Mouse (Mus musculus) B cell, adult (primary cell): ENCODE results near the gene Hist1h4b. TPM values are rescaled to one million over a fixed set of nuclear protein-coding genes. Genes with fewer than 3 reads are reported as not detected.

Source experiments
- total RNA-seq: library from RNA; stranded (reverse); gene quantifications from 4 replicates; pipeline ENCODE4 v1.2.4, GENCODE M21; 2023; ENCODE audit not compliant: inconsistent age

Gene Hist1h4b
- total RNA-seq, result 102 to 129 TPM (median 105 TPM) in 4 replicates

DNA sequence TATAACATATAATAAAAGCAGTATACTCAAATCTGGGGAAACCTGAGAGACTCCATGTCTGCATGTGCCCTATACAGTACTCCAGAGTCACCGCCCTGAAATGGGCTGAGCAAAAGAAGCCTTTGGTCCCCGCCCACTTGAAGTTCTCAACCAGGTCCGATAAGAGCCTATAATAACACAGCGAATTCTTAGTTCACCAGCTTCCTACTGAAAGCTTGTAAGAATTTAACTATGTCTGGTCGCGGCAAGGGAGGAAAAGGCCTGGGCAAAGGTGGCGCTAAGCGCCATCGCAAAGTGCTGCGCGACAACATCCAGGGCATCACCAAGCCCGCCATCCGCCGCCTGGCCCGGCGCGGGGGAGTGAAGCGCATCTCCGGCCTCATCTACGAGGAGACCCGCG lies at the start of gene Hist1h4b:
TSS of gene Hist1h4b (plus strand) at position 224 of the 400 bp plus-strand sequence.

DNA sequence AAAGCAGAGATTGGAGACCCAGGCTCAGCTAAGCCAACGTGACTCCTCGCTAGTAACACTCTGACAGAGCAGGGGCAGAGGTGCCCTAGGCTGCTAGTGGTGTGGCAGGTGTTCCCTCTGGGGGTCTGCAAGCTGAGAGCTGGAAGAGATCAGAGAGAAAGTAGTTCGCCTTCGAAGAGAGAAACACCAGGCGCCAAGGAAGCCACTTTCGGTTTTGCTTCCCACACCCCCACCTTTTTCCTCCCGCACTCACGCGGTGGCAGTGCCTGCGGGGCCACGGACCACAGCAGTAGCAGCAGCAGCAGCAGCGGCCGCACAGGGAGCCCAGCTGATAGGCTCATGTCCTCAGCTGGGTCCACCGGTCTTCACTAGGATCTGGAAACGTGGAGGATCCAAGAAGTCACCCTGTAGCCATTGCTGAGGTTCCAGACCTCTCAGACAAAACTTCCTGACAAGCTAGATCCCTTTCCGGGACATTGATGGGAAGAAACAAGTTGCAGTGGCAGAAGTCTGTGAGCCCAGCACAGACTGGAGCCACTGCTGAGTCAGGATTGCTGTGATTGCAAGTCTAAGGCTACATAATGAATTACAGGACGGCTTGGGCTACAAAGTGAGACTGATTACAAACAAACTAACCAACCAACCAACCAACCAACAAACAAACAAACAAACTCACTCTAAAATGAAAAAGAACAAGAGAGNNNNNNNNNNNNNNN lies 46.3 kb upstream of the Hist1h4b start, which contains the start of gene Hfe:
TSS of gene Hfe (minus strand) at position 481 of the 716 bp plus-strand sequence.

GRCm38 (mm10) chr13:23738677-23739068 lies 18.1 kb upstream of the Hist1h4b start, which contains the start of gene Hist1h1c:
Gene Hist1h1c, plus strand, starts transcription at chr13:23738808.

GRCm38 (mm10) chr13:23745381-23746161 lies 11.2 kb upstream of the Hist1h4b start, which contains the start of gene Hist1h3c:
Gene Hist1h3c, minus strand, starts transcription at chr13:23745602.

DNA sequence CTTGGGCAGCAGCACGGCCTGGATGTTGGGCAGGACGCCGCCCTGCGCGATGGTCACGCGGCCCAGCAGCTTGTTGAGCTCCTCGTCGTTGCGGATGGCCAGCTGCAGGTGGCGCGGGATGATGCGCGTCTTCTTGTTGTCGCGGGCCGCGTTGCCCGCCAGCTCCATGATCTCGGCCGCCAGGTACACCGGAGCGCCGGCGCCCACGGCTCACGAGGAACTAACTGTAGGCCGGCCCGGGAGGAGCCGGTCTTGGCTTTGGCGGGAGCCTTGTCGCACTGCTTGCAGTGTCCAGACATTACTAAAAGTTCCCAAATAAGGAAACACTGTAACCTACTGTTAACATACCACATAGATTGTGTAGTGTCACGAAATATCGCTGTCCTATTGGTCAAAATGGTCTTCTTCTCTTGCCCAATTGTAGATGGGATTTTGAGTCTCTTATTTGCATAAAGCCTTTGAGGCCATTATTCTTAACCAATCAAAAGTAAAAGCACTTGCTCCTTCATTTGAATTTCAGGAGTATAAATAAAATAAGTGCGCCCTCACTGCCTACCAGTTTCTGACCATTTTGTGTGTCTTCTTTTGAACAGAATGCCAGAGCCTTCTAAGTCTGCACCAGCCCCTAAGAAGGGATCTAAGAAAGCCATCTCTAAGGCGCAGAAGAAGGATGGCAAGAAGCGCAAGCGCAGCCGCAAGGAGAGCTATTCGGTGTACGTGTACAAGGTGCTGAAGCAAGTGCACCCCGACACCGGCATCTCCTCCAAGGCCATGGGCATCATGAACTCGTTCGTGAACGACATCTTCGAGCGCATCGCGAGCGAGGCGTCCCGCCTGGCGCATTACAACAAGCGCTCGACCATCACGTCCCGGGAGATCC lies 10.4 kb upstream of the Hist1h4b start, which contains the start of gene Hist1h2bb:
TSS of gene Hist1h2bb (plus strand) at position 534 of the 880 bp plus-strand sequence.

DNA sequence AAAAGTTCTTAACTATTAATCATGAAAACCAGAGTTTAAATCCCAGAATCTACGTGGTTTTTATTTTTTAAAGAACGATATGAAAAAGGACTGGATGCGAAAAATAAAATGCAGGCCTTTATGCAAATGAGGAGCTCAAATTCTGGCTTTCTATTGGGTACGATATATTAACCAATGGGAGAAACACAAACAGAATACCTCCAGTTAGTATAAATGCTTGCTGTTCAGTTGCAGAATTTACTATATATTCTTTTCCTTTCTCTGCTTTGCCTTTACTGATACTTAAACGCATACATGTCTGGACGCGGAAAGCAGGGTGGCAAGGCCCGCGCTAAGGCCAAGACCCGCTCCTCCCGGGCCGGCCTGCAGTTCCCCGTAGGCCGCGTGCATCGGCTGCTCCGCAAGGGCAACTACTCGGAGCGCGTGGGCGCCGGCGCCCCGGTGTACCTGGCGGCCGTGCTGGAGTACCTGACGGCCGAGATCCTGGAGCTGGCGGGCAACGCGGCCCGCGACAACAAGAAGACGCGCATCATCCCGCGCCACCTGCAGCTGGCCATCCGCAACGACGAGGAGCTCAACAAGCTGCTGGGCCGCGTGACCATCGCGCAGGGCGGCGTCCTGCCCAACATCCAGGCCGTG lies 5.9 kb upstream of the Hist1h4b start, which contains the start of gene Hist1h2ab:
TSS of gene Hist1h2ab (plus strand) at position 288 of the 639 bp plus-strand sequence.

DNA sequence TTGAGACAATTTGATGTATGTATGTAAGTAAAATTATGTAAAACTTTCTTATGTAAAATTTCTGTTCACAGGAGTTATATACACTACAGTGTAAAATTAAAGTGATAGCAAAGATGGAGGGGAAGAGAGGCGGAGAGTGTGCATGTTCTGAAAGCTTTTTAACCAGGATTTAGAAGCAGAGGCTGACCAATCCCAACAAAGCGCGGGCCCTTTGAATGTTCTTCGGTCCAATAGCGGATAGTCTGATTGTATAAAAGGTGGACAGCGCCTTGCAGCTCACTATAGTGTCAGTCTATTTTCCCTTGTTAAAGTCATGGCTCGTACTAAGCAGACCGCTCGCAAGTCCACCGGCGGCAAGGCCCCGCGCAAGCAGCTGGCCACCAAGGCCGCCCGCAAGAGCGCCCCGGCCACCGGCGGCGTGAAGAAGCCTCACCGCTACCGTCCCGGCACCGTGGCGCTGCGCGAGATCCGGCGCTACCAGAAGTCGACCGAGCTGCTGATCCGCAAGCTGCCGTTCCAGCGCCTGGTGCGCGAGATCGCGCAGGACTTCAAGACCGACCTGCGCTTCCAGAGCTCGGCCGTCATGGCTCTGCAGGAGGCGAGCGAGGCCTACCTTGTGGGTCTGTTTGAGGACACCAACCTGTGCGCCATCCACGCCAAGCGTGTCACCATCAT lies 4.6 kb upstream of the Hist1h4b start, which contains the start of gene Hist1h3b:
TSS of gene Hist1h3b (plus strand) at position 201 of the 675 bp plus-strand sequence.

DNA sequence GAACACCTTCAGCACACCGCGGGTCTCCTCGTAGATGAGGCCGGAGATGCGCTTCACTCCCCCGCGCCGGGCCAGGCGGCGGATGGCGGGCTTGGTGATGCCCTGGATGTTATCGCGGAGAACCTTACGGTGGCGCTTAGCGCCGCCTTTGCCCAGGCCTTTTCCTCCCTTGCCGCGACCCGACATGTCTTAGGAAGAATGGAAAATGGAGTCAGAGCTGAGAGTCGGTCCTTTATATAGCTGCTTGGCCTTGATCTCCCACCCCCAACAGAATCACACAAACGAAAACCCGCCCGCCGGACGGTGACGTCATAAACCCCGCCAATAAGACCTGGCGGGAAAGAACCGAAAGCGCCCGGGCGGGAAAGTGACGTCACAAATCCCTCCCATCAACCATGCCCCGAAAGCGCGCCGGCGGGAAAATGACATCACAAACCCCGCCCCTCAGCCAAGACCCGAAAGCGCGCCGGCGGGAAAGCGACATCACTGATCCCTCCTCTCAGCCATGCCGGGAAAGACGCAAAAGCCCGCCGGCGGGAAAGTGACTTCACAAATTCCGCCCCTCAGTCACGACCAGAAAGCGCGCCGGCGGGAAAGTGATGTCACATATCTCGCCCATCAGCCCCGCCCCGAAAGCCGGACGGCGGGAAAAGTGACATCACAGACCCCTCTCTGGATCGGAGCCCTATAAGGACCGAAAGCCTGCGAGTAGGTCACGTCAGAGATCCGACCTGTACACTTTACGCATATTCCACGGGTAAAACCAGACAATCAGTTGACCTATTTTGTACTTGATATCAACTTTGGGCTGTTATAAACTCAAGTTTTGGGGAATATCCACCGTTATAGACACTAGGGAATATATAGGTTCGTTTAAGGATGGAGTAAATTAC lies 4.4 kb downstream of the Hist1h4b start, which contains the start of gene Hist1h4a:
TSS of gene Hist1h4a (minus strand) at position 259 of the 893 bp plus-strand sequence.

GRCm38 (mm10) chr13:23761871-23762821 lies 5.3 kb downstream of the Hist1h4b start, which contains the start of gene Hist1h3a:
Gene Hist1h3a, minus strand, starts transcription at chr13:23762386.

DNA sequence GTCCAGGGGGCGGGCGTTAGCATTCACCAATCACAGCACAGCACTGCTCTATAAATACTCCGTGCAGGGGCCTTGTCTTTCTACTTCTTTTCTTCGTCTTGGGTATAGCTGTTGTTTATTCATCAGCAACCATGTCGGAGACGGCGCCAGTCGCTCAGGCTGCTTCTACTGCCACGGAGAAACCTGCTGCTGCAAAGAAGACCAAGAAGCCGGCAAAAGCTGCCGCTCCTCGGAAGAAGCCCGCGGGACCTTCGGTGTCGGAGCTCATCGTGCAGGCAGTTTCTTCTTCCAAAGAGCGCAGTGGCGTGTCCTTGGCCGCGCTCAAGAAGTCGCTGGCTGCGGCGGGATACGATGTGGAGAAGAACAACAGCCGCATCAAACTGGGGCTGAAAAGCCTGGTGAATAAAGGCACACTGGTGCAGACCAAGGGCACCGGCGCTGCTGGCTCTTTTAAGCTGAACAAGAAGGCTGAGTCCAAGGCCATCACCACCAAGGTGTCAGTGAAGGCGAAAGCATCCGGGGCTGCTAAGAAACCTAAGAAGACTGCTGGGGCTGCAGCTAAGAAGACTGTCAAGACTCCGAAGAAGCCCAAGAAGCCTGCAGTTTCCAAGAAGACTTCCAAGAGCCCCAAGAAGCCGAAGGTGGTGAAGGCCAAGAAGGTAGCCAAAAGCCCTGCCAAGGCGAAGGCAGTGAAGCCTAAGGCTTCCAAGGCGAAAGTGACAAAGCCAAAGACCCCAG lies 6.9 kb downstream of the Hist1h4b start, which contains the start of gene Hist1h1a:
TSS of gene Hist1h1a (plus strand) at position 81 of the 738 bp plus-strand sequence.

DNA sequence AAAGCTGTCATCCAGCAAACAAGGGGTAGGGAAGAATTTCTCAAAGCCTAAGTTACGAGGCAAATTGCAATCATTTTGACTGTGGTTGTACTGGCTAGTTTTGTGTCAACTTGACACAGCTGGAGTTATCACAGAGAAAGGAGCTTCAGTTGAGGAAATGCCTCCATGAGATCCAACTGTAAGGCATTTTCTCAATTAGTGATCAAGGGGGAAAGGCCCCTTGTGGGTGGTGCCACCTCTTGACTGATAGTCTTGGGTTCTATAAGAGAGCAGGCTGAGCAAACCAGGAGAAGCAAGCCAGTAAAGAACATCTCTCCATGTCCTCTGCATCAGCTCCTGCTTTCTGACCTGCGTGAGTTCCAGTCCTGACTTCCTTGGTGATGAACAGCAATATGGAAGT lies 12.8 kb downstream of the Hist1h4b start, which contains the start of gene Trim38:
TSS of gene Trim38 (plus strand) at position 301 of the 400 bp plus-strand sequence.

DNA sequence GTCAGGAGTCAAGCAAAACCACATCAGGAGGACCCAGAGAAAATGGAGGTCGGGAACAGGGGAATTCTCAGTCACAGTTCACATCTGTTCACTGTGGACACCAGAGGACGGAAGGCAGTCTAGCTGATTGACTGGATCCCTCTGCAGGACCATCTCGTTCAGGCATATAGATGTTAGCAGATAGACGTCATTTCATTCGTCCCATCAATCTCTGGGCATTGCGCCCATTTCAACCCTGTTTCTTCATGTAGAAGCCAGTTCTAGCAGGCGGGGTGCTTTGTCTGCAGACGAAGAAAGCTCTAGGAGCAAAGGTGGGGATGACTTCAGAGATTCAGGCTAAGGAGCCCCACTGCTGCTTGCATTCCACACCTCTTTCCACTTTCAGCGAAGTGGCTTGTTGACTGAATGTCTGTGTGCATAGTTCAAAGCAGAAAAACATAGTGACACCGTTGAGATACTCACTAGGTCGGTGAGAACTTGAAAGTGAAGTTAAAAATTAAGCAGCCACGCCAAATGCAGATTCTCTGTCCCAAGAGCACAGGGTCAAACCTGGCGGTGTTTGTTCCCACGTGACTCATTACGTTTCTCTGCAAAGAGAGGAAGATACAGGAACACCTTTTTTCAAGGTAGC lies 49.7 kb downstream of the Hist1h4b start, which contains the start of gene Slc17a2:
TSS of gene Slc17a2 (plus strand) at position 572 of the 631 bp plus-strand sequence.

Other genes starting within 250 kb of the Hist1h4b start
- 380 to 493 TPM (median 419 TPM) in 4 replicates for gene Hist1h4h, start 226.0 kb upstream of the Hist1h4b start, total RNA-seq
- 18.4 to 42.2 TPM (median 32.0 TPM) in 4 replicates for gene Hist1h2af, start 223.1 kb upstream of the Hist1h4b start, total RNA-seq
- gene Hist1h3g, start 221.6 kb upstream of the Hist1h4b start, total RNA-seq, result 5.1 to 15.0 TPM (median 8.0 TPM) in 4 replicates
- 11.3 to 16.6 TPM (median 13.7 TPM) in 4 replicates for gene Hist1h2bh, start 213.6 kb upstream of the Hist1h4b start, total RNA-seq
- gene Hist1h3f, start 213.0 kb upstream of the Hist1h4b start, total RNA-seq, result 123 to 144 TPM (median 124 TPM) in 4 replicates
- 90.4 to 98.1 TPM (median 92.8 TPM) in 4 replicates for gene Hist1h4f, start 205.4 kb upstream of the Hist1h4b start, total RNA-seq
- 25.4 to 29.9 TPM (median 27.1 TPM) in 4 replicates for gene Hist1h1d, start 203.8 kb upstream of the Hist1h4b start, total RNA-seq
- gene Hist1h3e, start 194.6 kb upstream of the Hist1h4b start, total RNA-seq, result 304 to 393 TPM (median 327 TPM) in 4 replicates
- 14.4 to 36.0 TPM (median 25.7 TPM) in 4 replicates for gene Hist1h2ae, start 185.8 kb upstream of the Hist1h4b start, total RNA-seq
- gene Hist1h2bg, start 185.6 kb upstream of the Hist1h4b start, total RNA-seq, result 482 to 521 TPM (median 495 TPM) in 4 replicates
- 216 to 268 TPM (median 252 TPM) in 4 replicates for gene Hist1h2bf, start 182.8 kb upstream of the Hist1h4b start, total RNA-seq
- 41.9 to 71.0 TPM (median 49.4 TPM) in 4 replicates for gene Hist1h2ad, start 182.6 kb upstream of the Hist1h4b start, total RNA-seq
- 32.2 to 49.8 TPM (median 35.5 TPM) in 4 replicates for gene Hist1h3d, start 181.2 kb upstream of the Hist1h4b start, total RNA-seq
- 154 to 204 TPM (median 177 TPM) in 4 replicates for gene Hist1h4d, start 175.4 kb upstream of the Hist1h4b start, total RNA-seq
- gene Hist1h2be, start 135.9 kb upstream of the Hist1h4b start, total RNA-seq, result 30.3 to 38.2 TPM (median 33.1 TPM) in 4 replicates
- gene Hist1h1e, start 134.5 kb upstream of the Hist1h4b start, total RNA-seq, result 319 to 416 TPM (median 354 TPM) in 4 replicates
- 10.0 to 14.4 TPM (median 11.1 TPM) in 4 replicates for gene Hist1h2ac, start 73.1 kb upstream of the Hist1h4b start, total RNA-seq
- 19.7 to 31.0 TPM (median 21.7 TPM) in 4 replicates for gene Hist1h2bc, start 72.8 kb upstream of the Hist1h4b start, total RNA-seq
- gene Hist1h1t, start 61.2 kb upstream of the Hist1h4b start, total RNA-seq, result 0.77 to 1.4 TPM (median 1.1 TPM) in 3 of 4 replicates, not detected in the other
- gene Hist1h4c, start 58.6 kb upstream of the Hist1h4b start, total RNA-seq, result 186 to 254 TPM (median 213 TPM) in 4 replicates
- gene Hfe, start 46.2 kb upstream of the Hist1h4b start, total RNA-seq, result 0.69 to 2.2 TPM (median 1.4 TPM) in 4 replicates
- gene Hist1h1c, start 18.2 kb upstream of the Hist1h4b start, total RNA-seq, result 908 to 1,217 TPM (median 961 TPM) in 4 replicates
- 12.3 to 17.5 TPM (median 15.7 TPM) in 4 replicates for gene Hist1h3c, start 11.4 kb upstream of the Hist1h4b start, total RNA-seq
- gene Hist1h2bb, start 10.3 kb upstream of the Hist1h4b start, total RNA-seq, result 71.4 to 93.9 TPM (median 80.8 TPM) in 4 replicates
- gene Hist1h2ab, start 5.9 kb upstream of the Hist1h4b start, total RNA-seq, result 70.2 to 102 TPM (median 85.3 TPM) in 4 replicates
- 58.2 to 88.1 TPM (median 67.4 TPM) in 4 replicates for gene Hist1h3b, start 4.7 kb upstream of the Hist1h4b start, total RNA-seq
- 166 to 182 TPM (median 176 TPM) in 4 replicates for gene Hist1h4a, start 4.2 kb downstream of the Hist1h4b start, total RNA-seq
- gene Hist1h3a, start 5.4 kb downstream of the Hist1h4b start, total RNA-seq, result 384 to 431 TPM (median 397 TPM) in 4 replicates
- gene Hist1h1a, start 6.7 kb downstream of the Hist1h4b start, total RNA-seq, result 34.9 to 57.5 TPM (median 37.6 TPM) in 4 replicates
- gene Trim38, start 12.9 kb downstream of the Hist1h4b start, total RNA-seq, result not detected in 4 replicates
- not detected in 4 replicates for gene Slc17a2, start 50.0 kb downstream of the Hist1h4b start, total RNA-seq
- not detected in 4 replicates for gene Slc17a3, start 82.4 kb downstream of the Hist1h4b start, total RNA-seq
- gene Slc17a1, start 110.7 kb downstream of the Hist1h4b start, total RNA-seq, result not detected in 4 replicates
- gene Slc17a4, start 158.0 kb downstream of the Hist1h4b start, total RNA-seq, result not detected in 4 replicates
- not detected in 4 replicates for gene Hist1h2ba, start 177.1 kb downstream of the Hist1h4b start, total RNA-seq
- gene Hist1h2aa, start 177.4 kb downstream of the Hist1h4b start, total RNA-seq, result not detected in 4 replicates
- not detected in 4 replicates for gene Scgn, start 234.2 kb downstream of the Hist1h4b start, total RNA-seq